Mouse (Mus musculus): ENCODE measurements around the gene Slc29a3.

DNA sequence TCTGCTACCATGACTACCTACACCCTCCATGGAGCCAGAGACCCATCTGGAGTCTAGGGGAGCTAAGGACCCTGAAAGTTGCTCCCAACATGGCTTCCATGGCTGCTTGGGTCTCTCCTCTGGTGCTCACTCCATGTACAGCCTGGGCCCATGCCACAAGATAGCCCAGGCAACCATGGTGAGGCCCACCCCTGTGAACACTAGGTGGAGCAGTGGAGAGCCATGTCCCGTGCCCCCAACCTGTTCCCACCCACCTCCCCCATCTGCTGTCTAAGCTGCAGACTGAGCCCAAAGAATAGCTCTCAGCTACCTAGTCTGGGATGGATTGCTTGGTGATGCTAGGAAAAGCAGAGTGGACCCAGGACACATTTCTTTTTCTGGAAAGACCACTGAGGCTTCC lies 29.2 kb downstream of the Slc29a3 start:
- TF ChIP-seq CTCF (IDR thresholded peaks at IDR 0.05; ENCODE audit: control insufficient read depth, insufficient read depth, insufficient read length) (no peak), MAX (IDR thresholded peaks at IDR 0.05) (no peak), MYOG (IDR thresholded peaks at IDR 0.05; ENCODE audit: control insufficient read depth, extremely low read depth, insufficient read length) (no peak), CEBPB (IDR thresholded peaks at IDR 0.05; ENCODE audit: low read depth) (no peak), FOSL1 (IDR thresholded peaks at IDR 0.05; ENCODE audit: insufficient read depth, low read length, poor library complexity, severe bottlenecking) (no peak), USF1 (IDR thresholded peaks at IDR 0.05; ENCODE audit: low read depth) (no peak), MYOD1 (IDR thresholded peaks at IDR 0.05; ENCODE audit: control insufficient read depth, insufficient read length, low read depth) (no peak)

All from C2C12 (cell line).